10 mouse cellular contexts compared by ENCODE assay signal in genomic region chr15:102255547-102256255, GRCm38 (mm10). TPM values are rescaled to one million over a fixed set of nuclear protein-coding genes. Genes with fewer than 3 reads are reported as not detected.
A peak's percentile ranks its signal among the peaks of the same experiment; 100 is the strongest.
DNase-seq lines count a peak whose midpoint lies in the region; ATAC-seq and TF ChIP-seq lines count a peak whose summit lies in the region.
"Had no signal": no experiment of that assay in that cellular context is flagged by ENCODE, and none has a peak within 500 bp of the region (broad histone marks: within the 10 kb centered on the region; RNA-seq: fewer than 3 reads in every experiment).

No protein-coding gene starts in this region.

- H3K4me2 ChIP-seq in forebrain, embryonic 12.5 days, result peak overlapping the region; percentile 31
- H3K4me2 ChIP-seq in forebrain, embryonic 15.5 days (replicated peaks), result no peak overlapping the region
- H3K4me2 ChIP-seq in hindbrain, embryonic 12.5 days (replicated peaks), result peak overlapping the region; percentile 91
- peak overlapping the region; percentile 81 for H3K4me2 ChIP-seq in limb, embryonic 15.5 days

- H3K4me3 ChIP-seq in forebrain, embryonic 12.5 days (replicated peaks), result peak overlapping the region; percentile 57; the same call in 1 of the 2 replicates
- H3K4me3 ChIP-seq in forebrain, embryonic 15.5 days, result no peak overlapping the region
- H3K4me3 ChIP-seq in C2C12 (ENCODE audit: insufficient read depth, poor library complexity, severe bottlenecking), result peak overlapping the region; percentile 89
- H3K4me3 ChIP-seq in hindbrain, embryonic 12.5 days, result peak overlapping the region; percentile 56
- H3K4me3 ChIP-seq in limb, embryonic 15.5 days, result peak overlapping the region; percentile 79

- H3K4me1 ChIP-seq in forebrain, embryonic 12.5 days, result peaks cover 25% of the 10 kb centered on the region
- H3K4me1 ChIP-seq in forebrain, embryonic 15.5 days, result peaks cover 23% of the 10 kb centered on the region
- peaks cover 29% of the 10 kb centered on the region for H3K4me1 ChIP-seq in hindbrain, embryonic 12.5 days
- peaks cover 78% of the 10 kb centered on the region for H3K4me1 ChIP-seq in limb, embryonic 15.5 days

- TF ChIP-seq CTCF in C2C12 (IDR thresholded peaks at IDR 0.05; ENCODE audit: control insufficient read depth, insufficient read depth, insufficient read length), result no peak

- ATAC-seq in forebrain, embryonic 12.5 days (ENCODE audit: low FRiP score), result no peak
- ATAC-seq in forebrain, embryonic 15.5 days (replicated peaks), result no peak
- ATAC-seq in hindbrain, embryonic 12.5 days (ENCODE audit: low FRiP score), result no peak
- peak; percentile 61 for ATAC-seq in limb, embryonic 15.5 days (ENCODE audit: insufficient number of reproducible peaks, low FRiP score, low TSS enrichment, low read depth)
- ATAC-seq in inflammation-experienced regulatory T-cells, adult 6 months, result no peak

- H3ac ChIP-seq in C2C12 (ENCODE audit: control insufficient read depth, insufficient read length, low read depth), result no peak overlapping the region

- H3K9me3 ChIP-seq in forebrain, embryonic 12.5 days, result no peaks in the 10 kb centered on the region
- no peaks in the 10 kb centered on the region for H3K9me3 ChIP-seq in forebrain, embryonic 15.5 days
- H3K9me3 ChIP-seq in hindbrain, embryonic 12.5 days (replicated peaks), result no peaks in the 10 kb centered on the region
- no peaks in the 10 kb centered on the region for H3K9me3 ChIP-seq in limb, embryonic 15.5 days

- 50% methylated on average over 13 of the region's 14 CpGs for WGBS in forebrain, embryonic 12.5 days
- 55% methylated on average over 14 of the region's 14 CpGs for WGBS in forebrain, embryonic 15.5 days
- 36% methylated on average over 13 of the region's 14 CpGs for WGBS in hindbrain, embryonic 12.5 days
- WGBS in limb, embryonic 15.5 days, result 27% methylated on average over 13 of the region's 14 CpGs

- no peak for DNase-seq in left cerebral cortex, adult 11 months (ENCODE audit: low spot score)
- no peak for DNase-seq in adipocyte (ENCODE audit: low spot score)
- DNase-seq: right cerebral cortex, postnatal 14 days had no signal

- H3K36me3 ChIP-seq in forebrain, embryonic 12.5 days (replicated peaks), result no peaks in the 10 kb centered on the region
- H3K36me3 ChIP-seq in forebrain, embryonic 15.5 days, result no peaks in the 10 kb centered on the region
- peaks cover 27% of the 10 kb centered on the region for H3K36me3 ChIP-seq in C2C12 (ENCODE audit: control insufficient read depth, insufficient read depth)
- no peaks in the 10 kb centered on the region for H3K36me3 ChIP-seq in hindbrain, embryonic 12.5 days
- peaks cover 29% of the 10 kb centered on the region for H3K36me3 ChIP-seq in limb, embryonic 15.5 days

- 0 out of 2 replicates have a peak overlapping the region, but pooled peaks have one; percentile 36 for H3K27ac ChIP-seq in forebrain, embryonic 12.5 days
- H3K27ac ChIP-seq in forebrain, embryonic 15.5 days (replicated peaks), result no peak overlapping the region
- H3K27ac ChIP-seq in hindbrain, embryonic 12.5 days, result peak overlapping the region; percentile 83; the same call in 1 of the 2 replicates
- peak overlapping the region; percentile 98 for H3K27ac ChIP-seq in limb, embryonic 15.5 days

- H3K79me3 ChIP-seq in C2C12 (ENCODE audit: low read depth), result peaks cover 17% of the 10 kb centered on the region

- peaks cover 78% of the 10 kb centered on the region for H3K27me3 ChIP-seq in forebrain, embryonic 12.5 days
- H3K27me3 ChIP-seq in forebrain, embryonic 15.5 days, result peaks cover 5% of the 10 kb centered on the region; the same call in 1 of the 2 replicates
- H3K27me3 ChIP-seq in C2C12 (ENCODE audit: control insufficient read depth, insufficient read depth, insufficient read length), result no peaks in the 10 kb centered on the region
- H3K27me3 ChIP-seq in hindbrain, embryonic 12.5 days, result peaks cover 83% of the 10 kb centered on the region
- no peaks in the 10 kb centered on the region for H3K27me3 ChIP-seq in limb, embryonic 15.5 days

- H3K79me2 ChIP-seq in C2C12 (ENCODE audit: control insufficient read depth, insufficient read depth), result peaks cover 51% of the 10 kb centered on the region

- H3K9ac ChIP-seq in forebrain, embryonic 12.5 days, result peak overlapping the region; percentile 17; the same call in 1 of the 2 replicates
- no peak overlapping the region for H3K9ac ChIP-seq in forebrain, embryonic 15.5 days (replicated peaks)
- H3K9ac ChIP-seq in hindbrain, embryonic 12.5 days, result peak overlapping the region; percentile 75
- peak overlapping the region; percentile 92 for H3K9ac ChIP-seq in limb, embryonic 15.5 days

TF ChIP-seq in C2C12, 6 proteins besides CTCF, POLR2A, EP300 and RAD21:
- TF ChIP-seq USF1 (IDR thresholded peaks at IDR 0.05; ENCODE audit: low read depth), result no peak
- TF ChIP-seq CEBPB (IDR thresholded peaks at IDR 0.05; ENCODE audit: low read depth), result no peak
- TF ChIP-seq FOSL1 (IDR thresholded peaks at IDR 0.05; ENCODE audit: insufficient read depth, low read length, poor library complexity, severe bottlenecking), result no peak
- TF ChIP-seq MYOD1 (IDR thresholded peaks at IDR 0.05; ENCODE audit: control insufficient read depth, insufficient read length, low read depth), result no peak
- TF ChIP-seq MYOG (IDR thresholded peaks at IDR 0.05; ENCODE audit: control insufficient read depth, extremely low read depth, insufficient read length), result no peak
- TF ChIP-seq MAX (IDR thresholded peaks at IDR 0.05), result no peak

RNA-seq across cellular contexts. Expression of gene Rarg, which starts 1.6 kb away (rescaled TPM):
- polyA plus RNA-seq in forebrain, embryonic 12.5 days (2016; fragmentation: Nextera tagmentation; extraction: Ambion mirVana), result 13.1 and 16.7 TPM in 2 replicates
- polyA plus RNA-seq in forebrain, embryonic 15.5 days (2015; fragmentation: Nextera tagmentation; extraction: Ambion mirVana), result 5.9 and 6.2 TPM in 2 replicates
- 92.5 TPM for polyA plus RNA-seq in C2C12 (2012; fragmentation: generic; extraction: Trizol)
- polyA plus RNA-seq in hindbrain, embryonic 12.5 days (2016; fragmentation: Nextera tagmentation; extraction: Ambion mirVana), result 42.2 and 45.6 TPM in 2 replicates
- 120 and 128 TPM in 2 replicates for polyA plus RNA-seq in limb, embryonic 15.5 days (2015; fragmentation: Nextera tagmentation; extraction: Ambion mirVana)
- polyA plus RNA-seq in inflammation-experienced regulatory T-cells, adult 6 months (2017; shearing (Covaris generic)), result 10 to 100 TPM; 15.5 to 18.4 (median 18.3) TPM

RNA-seq across cellular contexts. Expression of gene Gm9918, which starts 14.7 kb away (rescaled TPM):
- 0.09 and 0.17 TPM in 2 replicates for polyA plus RNA-seq in forebrain, embryonic 12.5 days (2016; fragmentation: Nextera tagmentation; extraction: Ambion mirVana)
- polyA plus RNA-seq in forebrain, embryonic 15.5 days (2015; fragmentation: Nextera tagmentation; extraction: Ambion mirVana), result not detected in 2 replicates
- not detected for polyA plus RNA-seq in C2C12 (2012; fragmentation: generic; extraction: Trizol)
- 0.30 and 0.49 TPM in 2 replicates for polyA plus RNA-seq in hindbrain, embryonic 12.5 days (2016; fragmentation: Nextera tagmentation; extraction: Ambion mirVana)
- 0.79 and 0.83 TPM in 2 replicates for polyA plus RNA-seq in limb, embryonic 15.5 days (2015; fragmentation: Nextera tagmentation; extraction: Ambion mirVana)
- polyA plus RNA-seq in inflammation-experienced regulatory T-cells, adult 6 months (2017; shearing (Covaris generic)), result not detected
- polyA plus RNA-seq: liver, embryonic 16.5 days had no signal

RNA-seq across cellular contexts. Expression of gene Mfsd5, which starts 23.6 kb away (rescaled TPM):
- 48.9 and 50.5 TPM in 2 replicates for polyA plus RNA-seq in forebrain, embryonic 12.5 days (2016; fragmentation: Nextera tagmentation; extraction: Ambion mirVana)
- polyA plus RNA-seq in forebrain, embryonic 15.5 days (2015; fragmentation: Nextera tagmentation; extraction: Ambion mirVana), result 50.1 and 51.5 TPM in 2 replicates
- 126 TPM for polyA plus RNA-seq in C2C12 (2012; fragmentation: generic; extraction: Trizol)
- polyA plus RNA-seq in hindbrain, embryonic 12.5 days (2016; fragmentation: Nextera tagmentation; extraction: Ambion mirVana), result 54.2 and 54.9 TPM in 2 replicates
- 100.0 and 103 TPM in 2 replicates for polyA plus RNA-seq in limb, embryonic 15.5 days (2015; fragmentation: Nextera tagmentation; extraction: Ambion mirVana)
- polyA plus RNA-seq in inflammation-experienced regulatory T-cells, adult 6 months (2017; shearing (Covaris generic)), result 10 to 100 TPM; 30.8 to 33.1 (median 31.8) TPM

RNA-seq across cellular contexts. Expression of gene Itgb7, which starts 24.0 kb away (rescaled TPM):
- polyA plus RNA-seq in forebrain, embryonic 12.5 days (2016; fragmentation: Nextera tagmentation; extraction: Ambion mirVana), result 0.65 and 0.88 TPM in 2 replicates
- 0.33 and 0.99 TPM in 2 replicates for polyA plus RNA-seq in forebrain, embryonic 15.5 days (2015; fragmentation: Nextera tagmentation; extraction: Ambion mirVana)
- 58.8 TPM for polyA plus RNA-seq in C2C12 (2012; fragmentation: generic; extraction: Trizol)
- polyA plus RNA-seq in hindbrain, embryonic 12.5 days (2016; fragmentation: Nextera tagmentation; extraction: Ambion mirVana), result 1.1 and 2.2 TPM in 2 replicates
- 6.3 and 6.6 TPM in 2 replicates for polyA plus RNA-seq in limb, embryonic 15.5 days (2015; fragmentation: Nextera tagmentation; extraction: Ambion mirVana)
- 100 to 1,000 TPM; 364 to 513 (median 397) TPM for polyA plus RNA-seq in inflammation-experienced regulatory T-cells, adult 6 months (2017; shearing (Covaris generic))

RNA-seq across cellular contexts. Expression of gene Espl1, which starts 40.4 kb away (rescaled TPM):
- 36.9 and 42.3 TPM in 2 replicates for polyA plus RNA-seq in forebrain, embryonic 12.5 days (2016; fragmentation: Nextera tagmentation; extraction: Ambion mirVana)
- polyA plus RNA-seq in forebrain, embryonic 15.5 days (2015; fragmentation: Nextera tagmentation; extraction: Ambion mirVana), result 10.2 and 15.2 TPM in 2 replicates
- 47.0 TPM for polyA plus RNA-seq in C2C12 (2012; fragmentation: generic; extraction: Trizol)
- 26.7 and 27.3 TPM in 2 replicates for polyA plus RNA-seq in hindbrain, embryonic 12.5 days (2016; fragmentation: Nextera tagmentation; extraction: Ambion mirVana)
- 17.7 and 19.5 TPM in 2 replicates for polyA plus RNA-seq in limb, embryonic 15.5 days (2015; fragmentation: Nextera tagmentation; extraction: Ambion mirVana)
- polyA plus RNA-seq in inflammation-experienced regulatory T-cells, adult 6 months (2017; shearing (Covaris generic)), result 10 to 100 TPM in 1 of 3 experiments, 1 to 10 TPM in 2; 1.9 to 17.9 (median 3.2) TPM
